Mouse (Mus musculus): ENCODE results near the gene Fundc1.
"Not testable (repeated sequence)": the region's sequence is repeated elsewhere in the genome, so short reads cannot be mapped to it uniquely, and the experiment has no call there.

Gene Fundc1

DNA sequence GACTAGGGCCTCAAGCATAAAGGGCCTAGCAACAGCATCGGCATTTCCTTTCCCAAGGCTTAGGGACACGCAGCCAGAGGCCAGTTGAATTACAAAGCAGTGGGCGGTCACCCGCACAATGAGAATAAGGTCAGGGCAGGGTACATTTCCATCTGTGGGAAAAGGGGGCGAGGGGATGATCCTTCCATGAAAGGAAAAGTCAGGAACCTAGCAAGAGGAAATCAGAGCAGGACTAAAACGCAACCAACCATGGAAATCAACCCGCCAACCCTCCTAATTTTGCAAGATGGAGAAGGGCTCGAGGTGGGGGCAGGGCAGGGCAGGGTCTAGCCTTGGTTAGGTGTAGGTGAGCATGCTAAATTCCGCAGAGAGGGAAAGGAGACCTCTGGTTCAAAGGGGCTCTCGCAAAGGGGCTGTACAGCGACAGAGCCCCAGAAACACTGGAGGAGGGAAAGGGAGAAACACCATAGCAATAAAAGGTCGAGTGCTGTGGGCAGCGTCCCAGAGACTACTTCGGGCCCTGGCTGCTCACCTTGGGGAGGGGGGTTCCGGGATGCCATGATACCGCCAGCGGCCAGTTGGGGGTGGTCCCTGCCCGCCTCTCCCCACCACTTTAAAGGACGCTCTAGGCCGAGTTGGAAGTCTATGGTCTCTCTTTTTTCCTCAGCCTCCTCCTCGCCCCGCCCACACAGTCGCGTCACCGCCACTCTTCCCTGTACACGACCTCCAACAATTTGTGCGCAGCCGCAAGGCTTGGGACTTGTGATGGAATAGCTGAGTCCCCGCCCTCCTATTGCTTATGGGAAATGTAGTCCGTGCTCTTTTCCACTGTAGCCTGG is at the start of gene Fundc1:
Gene Fundc1 (minus strand): TSS at position 705 of the 839 bp plus-strand sequence.
- DNase-seq (ENCODE audit: low read depth): peak; percentile 77

GRCm38 (mm10) chrX:17611253-17611652 is 39.1 kb upstream of the Fundc1 start:
- DNase-seq (ENCODE audit: low read depth): no peak

- no peak for DNase-seq (ENCODE audit: low read depth)
Observed at GRCm38 (mm10) chrX:17608763-17609162, 36.6 kb upstream of the Fundc1 start.

- DNase-seq (ENCODE audit: low read depth): no peak
Observed at GRCm38 (mm10) chrX:17607668-17608067, 35.5 kb upstream of the Fundc1 start.

DNA sequence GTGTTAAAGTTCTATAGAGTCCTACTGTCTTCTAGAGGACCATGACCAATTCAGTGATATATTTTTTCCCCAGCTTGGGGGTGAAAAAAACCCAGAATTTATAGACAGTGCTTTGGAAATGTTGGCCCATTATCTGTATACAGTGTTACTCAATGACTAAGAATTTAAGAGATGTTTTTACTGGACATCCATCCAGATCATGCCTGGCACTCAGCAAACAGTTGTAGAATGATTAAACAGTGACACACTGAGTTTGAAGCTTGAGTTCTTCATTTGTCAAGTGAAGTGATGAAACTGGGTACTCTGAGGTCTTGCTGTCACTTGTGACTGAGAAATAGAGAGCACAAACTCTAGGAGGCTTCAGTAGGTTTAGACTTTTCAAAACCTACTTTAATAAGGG is 21.2 kb upstream of the Fundc1 start:
- no peak for DNase-seq (ENCODE audit: low read depth)

- DNase-seq (ENCODE audit: low read depth): no peak
Observed at GRCm38 (mm10) chrX:17590745-17591144, 18.6 kb upstream of the Fundc1 start.

GRCm38 (mm10) chrX:17571271-17571620 is 879 bp downstream of the Fundc1 start:
- no peak for DNase-seq (ENCODE audit: low read depth)

GRCm38 (mm10) chrX:17568670-17569069 is 3.5 kb downstream of the Fundc1 start:
- no peak for DNase-seq (ENCODE audit: low read depth)

GRCm38 (mm10) chrX:17565743-17566142 is 6.4 kb downstream of the Fundc1 start:
- DNase-seq (ENCODE audit: low read depth): no peak

- no peak for DNase-seq (ENCODE audit: low read depth)
Observed at GRCm38 (mm10) chrX:17564732-17565131, 7.4 kb downstream of the Fundc1 start.

DNA sequence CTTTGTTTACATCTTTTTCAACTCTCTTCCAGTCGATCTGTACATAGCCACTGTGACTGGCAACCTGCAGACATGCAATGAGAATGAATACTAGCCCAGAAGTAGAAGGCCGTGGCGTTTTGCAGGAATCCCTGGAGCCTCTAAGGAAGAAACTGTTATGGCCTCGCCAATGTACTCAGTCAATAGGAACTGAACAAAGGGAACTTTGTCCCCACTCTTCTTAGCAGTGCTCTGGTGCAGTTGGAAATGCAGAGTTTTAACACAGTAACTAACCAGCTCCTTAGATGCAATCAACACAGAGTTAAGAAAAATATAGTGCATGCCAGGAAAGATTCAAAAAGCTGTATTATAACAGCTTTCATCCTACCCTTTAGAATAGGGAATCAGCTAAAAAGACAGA is 13.4 kb downstream of the Fundc1 start:
- no peak for DNase-seq (ENCODE audit: low read depth)

DNA sequence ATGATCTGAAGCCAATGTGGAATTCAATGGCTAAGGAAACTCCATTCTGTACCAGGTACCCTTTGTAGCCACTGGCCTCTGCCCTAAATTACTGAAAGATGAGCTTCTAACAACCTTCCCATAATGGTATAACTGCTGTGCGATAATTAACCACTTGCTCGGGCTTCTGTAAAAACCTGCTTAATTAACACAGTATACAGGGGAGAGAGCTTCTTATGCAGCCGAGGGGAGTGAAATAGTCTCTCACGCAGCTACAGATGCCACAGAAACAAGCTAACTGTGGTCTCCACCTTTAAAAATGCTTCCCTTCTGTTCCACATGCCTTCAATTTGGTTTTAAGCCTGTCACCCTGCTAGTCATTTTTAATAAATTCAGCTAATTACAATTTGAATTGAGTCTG is 17.6 kb downstream of the Fundc1 start:
- DNase-seq (ENCODE audit: low read depth): no peak

DNA sequence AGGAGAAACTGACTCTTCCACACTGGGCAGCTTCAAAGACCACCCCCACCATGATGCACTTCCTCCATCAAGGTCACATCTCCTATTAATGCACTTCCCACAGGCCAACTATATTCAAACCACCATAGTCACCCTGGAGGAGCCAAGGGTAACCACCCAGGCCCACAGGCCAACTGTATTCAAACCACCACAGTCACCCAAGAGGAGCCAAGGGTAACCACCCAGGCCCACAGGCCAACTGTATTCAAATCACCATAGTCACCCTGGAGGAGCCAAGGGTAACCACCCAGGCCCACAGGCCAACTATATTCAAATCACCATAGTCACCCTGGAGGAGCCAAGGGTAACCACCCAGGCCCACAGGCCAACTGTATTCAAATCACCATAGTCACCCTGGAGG is 20.5 kb downstream of the Fundc1 start:
- not testable (repeated sequence) for DNase-seq (ENCODE audit: low read depth)

- no peak for DNase-seq (ENCODE audit: low read depth)
Observed at GRCm38 (mm10) chrX:17547143-17547806, 24.9 kb downstream of the Fundc1 start.

GRCm38 (mm10) chrX:17544860-17545492 is 27.1 kb downstream of the Fundc1 start:
- DNase-seq (ENCODE audit: low read depth): peak; percentile 51

- no peak for DNase-seq (ENCODE audit: low read depth)
Observed at GRCm38 (mm10) chrX:17537701-17538100, 34.4 kb downstream of the Fundc1 start.

DNA sequence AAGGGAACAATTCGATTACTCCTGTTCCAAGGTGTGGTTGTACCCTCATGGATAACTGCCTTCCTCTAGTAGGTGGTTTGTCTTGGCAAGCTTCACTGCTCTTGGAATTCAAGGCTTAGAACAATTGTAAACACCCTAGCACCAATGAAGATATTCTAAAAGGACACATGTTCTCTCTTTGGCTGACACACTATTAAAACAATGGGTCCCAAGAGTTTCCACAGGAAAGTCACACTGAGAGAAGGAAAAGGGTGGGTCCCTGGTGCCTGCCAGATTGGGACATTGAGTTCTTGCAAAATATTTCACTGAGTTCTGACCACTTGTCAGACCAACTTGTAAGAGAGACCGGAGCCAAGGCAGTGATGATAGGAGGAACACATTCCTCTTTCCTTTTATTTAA is 45.1 kb downstream of the Fundc1 start:
- DNase-seq (ENCODE audit: low read depth): no peak

DNA sequence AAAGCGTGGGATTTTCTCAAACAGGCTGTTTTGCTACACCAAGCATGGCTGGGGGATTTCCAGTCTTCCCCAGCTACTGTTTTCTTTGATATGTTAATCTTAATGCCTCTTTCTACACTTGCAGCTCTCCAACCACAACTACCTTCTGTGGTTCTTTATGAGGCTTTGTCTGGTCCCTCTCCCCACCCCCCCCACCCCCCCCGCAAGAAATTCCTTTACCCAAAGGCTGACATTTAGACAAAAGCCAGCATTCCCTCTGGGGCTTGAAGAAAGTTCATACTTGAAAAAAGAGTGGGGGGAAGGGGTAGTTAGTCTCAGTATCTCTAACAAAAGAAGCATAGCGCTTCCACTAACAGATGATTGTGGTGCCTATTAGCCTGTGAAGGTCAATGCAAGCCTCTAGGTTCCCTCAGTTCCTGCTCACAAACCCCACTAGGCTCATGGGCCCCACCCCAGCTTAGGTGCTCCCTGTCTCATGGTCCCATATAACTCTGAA is 50.9 kb downstream of the Fundc1 start:
- no peak for DNase-seq (ENCODE audit: low read depth)

GRCm38 (mm10) chrX:17520086-17520485 is 52.0 kb downstream of the Fundc1 start:
- no peak for DNase-seq (ENCODE audit: low read depth)

GRCm38 (mm10) chrX:17514012-17514411 is 58.1 kb downstream of the Fundc1 start:
- no peak for DNase-seq (ENCODE audit: low read depth)

- DNase-seq (ENCODE audit: low read depth): peak; percentile 4
Observed at GRCm38 (mm10) chrX:17512021-17512602, 60.0 kb downstream of the Fundc1 start.
